ENCODE assay signal across 15 mouse cellular contexts in the genomic region with DNA sequence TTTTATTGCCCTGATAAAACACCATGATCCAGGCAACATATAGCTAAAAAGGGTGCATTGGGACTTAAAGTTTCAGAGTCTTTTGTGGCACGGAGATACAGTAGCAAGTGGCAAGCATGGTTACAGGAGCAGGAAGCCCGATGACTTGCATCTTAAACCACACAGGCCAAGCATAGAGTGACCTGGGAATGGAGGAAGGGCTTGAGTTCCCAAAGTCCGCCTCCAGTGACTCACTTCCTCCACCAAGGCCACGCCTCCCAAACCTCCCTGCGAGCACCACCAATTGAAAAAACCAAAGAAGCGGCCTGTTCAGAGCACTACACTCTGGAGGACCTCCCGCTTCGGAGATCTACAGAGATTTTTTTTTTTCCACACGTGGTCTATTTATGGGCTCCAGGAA. TPM values are rescaled to one million over a fixed set of nuclear protein-coding genes. Genes with fewer than 3 reads are reported as not detected.
DNase-seq lines count a peak whose midpoint lies in the region; ATAC-seq and TF ChIP-seq lines count a peak whose summit lies in the region.
"Had no signal": no experiment of that assay in that cellular context is flagged by ENCODE, and none has a peak within 500 bp of the region (broad histone marks: within the 10 kb centered on the region; RNA-seq: fewer than 3 reads in every experiment).

No protein-coding gene starts in this region.

- no peak for TF ChIP-seq CTCF in E14TG2a.4 (conservative IDR thresholded peaks at IDR 0.05; ENCODE audit: low read length)

- ATAC-seq in liver, embryonic 11.5 days (replicated peaks; ENCODE audit: low FRiP score), result peak; percentile 63; the same call in 1 of the 2 replicates
- ATAC-seq in hindbrain, embryonic 11.5 days (ENCODE audit: low FRiP score), result no peak
- ATAC-seq in midbrain, embryonic 11.5 days (ENCODE audit: low FRiP score), result no peak
- ATAC-seq: intestine, embryonic 16.5 days had no signal

- peaks cover 34% of the 10 kb centered on the region for H3K4me1 ChIP-seq in E14TG2a.4 (replicated peaks; ENCODE audit: low read depth, low read length)
- no peaks in the 10 kb centered on the region; the same call in 1 of the 2 replicates for H3K4me1 ChIP-seq in liver, embryonic 11.5 days (replicated peaks; ENCODE audit: control insufficient read depth, insufficient read depth, low read length)
- no peaks in the 10 kb centered on the region for H3K4me1 ChIP-seq in hindbrain, embryonic 11.5 days (replicated peaks; ENCODE audit: control insufficient read depth, insufficient read depth, low read length)
- no peaks in the 10 kb centered on the region for H3K4me1 ChIP-seq in midbrain, embryonic 11.5 days (ENCODE audit: control insufficient read depth, insufficient read depth, low read length)
- H3K4me1 ChIP-seq: midbrain, embryonic 12.5 days; neural tube, embryonic 12.5 days had no signal

- 0 out of 2 replicates have a peak, but pooled peaks cover 3% of the 10 kb centered on the region for H3K27me3 ChIP-seq in E14TG2a.4 (ENCODE audit: insufficient read depth, low read length)
- H3K27me3 ChIP-seq in liver, embryonic 11.5 days (replicated peaks; ENCODE audit: control insufficient read depth, insufficient read depth, low read length), result no peaks in the 10 kb centered on the region
- no peaks in the 10 kb centered on the region for H3K27me3 ChIP-seq in hindbrain, embryonic 11.5 days (ENCODE audit: control insufficient read depth, insufficient read depth, low read length)
- no peaks in the 10 kb centered on the region for H3K27me3 ChIP-seq in midbrain, embryonic 11.5 days (ENCODE audit: control insufficient read depth, insufficient read depth, low read length)
- H3K27me3 ChIP-seq: midbrain, embryonic 12.5 days; neural tube, embryonic 12.5 days had no signal

- H3K27ac ChIP-seq in liver, embryonic 11.5 days (ENCODE audit: low read depth, low read length), result no peak overlapping the region
- no peak overlapping the region for H3K27ac ChIP-seq in hindbrain, embryonic 11.5 days (ENCODE audit: low read depth, low read length)
- H3K27ac ChIP-seq in midbrain, embryonic 11.5 days (ENCODE audit: low read depth, low read length), result no peak overlapping the region
- H3K27ac ChIP-seq: layer of hippocampus, adult 2 months; midbrain, embryonic 12.5 days; neural tube, embryonic 12.5 days had no signal

- no peaks in the 10 kb centered on the region for H3K36me3 ChIP-seq in E14TG2a.4 (ENCODE audit: insufficient read depth, low read length)
- H3K36me3 ChIP-seq in liver, embryonic 11.5 days (ENCODE audit: control insufficient read depth, insufficient read depth, low read length), result no peaks in the 10 kb centered on the region
- no peaks in the 10 kb centered on the region for H3K36me3 ChIP-seq in hindbrain, embryonic 11.5 days (ENCODE audit: control insufficient read depth, insufficient read depth, low read length)
- no peaks in the 10 kb centered on the region for H3K36me3 ChIP-seq in midbrain, embryonic 11.5 days (ENCODE audit: control insufficient read depth, insufficient read depth, low read length)
- H3K36me3 ChIP-seq: midbrain, embryonic 12.5 days; neural tube, embryonic 12.5 days had no signal

- H3K9me3 ChIP-seq in E14TG2a.4 (ENCODE audit: low read length), result peaks cover 7% of the 10 kb centered on the region
- no peaks in the 10 kb centered on the region for H3K9me3 ChIP-seq in liver, embryonic 11.5 days (ENCODE audit: control insufficient read depth, low read length)
- no peaks in the 10 kb centered on the region for H3K9me3 ChIP-seq in hindbrain, embryonic 11.5 days (ENCODE audit: control insufficient read depth, low read length)
- H3K9me3 ChIP-seq in midbrain, embryonic 11.5 days (ENCODE audit: control insufficient read depth, low read length), result no peaks in the 10 kb centered on the region
- H3K9me3 ChIP-seq: midbrain, embryonic 12.5 days; neural tube, embryonic 12.5 days had no signal

- no peak overlapping the region for H3K4me2 ChIP-seq in liver, embryonic 11.5 days
- H3K4me2 ChIP-seq in hindbrain, embryonic 11.5 days (replicated peaks; ENCODE audit: low read depth, low read length), result no peak overlapping the region
- H3K4me2 ChIP-seq in midbrain, embryonic 11.5 days, result no peak overlapping the region
- H3K4me2 ChIP-seq: midbrain, embryonic 12.5 days; neural tube, embryonic 12.5 days had no signal

- H3K4me3 ChIP-seq in E14TG2a.4 (replicated peaks; ENCODE audit: low read length), result peak overlapping the region; percentile 69
- no peak overlapping the region for H3K4me3 ChIP-seq in liver, embryonic 11.5 days (ENCODE audit: low read depth, low read length)
- H3K4me3 ChIP-seq in hindbrain, embryonic 11.5 days (ENCODE audit: low read depth, low read length), result no peak overlapping the region
- no peak overlapping the region for H3K4me3 ChIP-seq in midbrain, embryonic 11.5 days (ENCODE audit: low read depth, low read length)
- H3K4me3 ChIP-seq: erythroblast, embryonic 14.5 days; layer of hippocampus, adult 2 months; midbrain, embryonic 12.5 days; neural tube, embryonic 12.5 days had no signal

- peak; percentile 53 for DNase-seq in WW6 (ENCODE audit: low read depth, low spot score)
- no peak for DNase-seq in liver, embryonic 11.5 days (ENCODE audit: low spot score)
- DNase-seq in naive thymus-derived CD4-positive, alpha-beta T cell, adult 2 months (ENCODE audit: low read depth), result peak; percentile 69
- no peak for DNase-seq in lung, postnatal 14 days
- no peak for DNase-seq in cerebellum, adult 11 months
- DNase-seq in hindbrain, embryonic 11.5 days (ENCODE audit: low spot score), result no peak
- DNase-seq in midbrain, embryonic 11.5 days (ENCODE audit: low spot score, missing footprints), result no peak
- DNase-seq: adrenal gland, postnatal 14 days; heart, adult 18-20 months had no signal

- H3K9ac ChIP-seq in liver, embryonic 11.5 days (ENCODE audit: low read depth, low read length), result no peak overlapping the region
- no peak overlapping the region for H3K9ac ChIP-seq in hindbrain, embryonic 11.5 days (ENCODE audit: low read depth, low read length)
- H3K9ac ChIP-seq in midbrain, embryonic 11.5 days (ENCODE audit: low read length), result no peak overlapping the region
- H3K9ac ChIP-seq: midbrain, embryonic 12.5 days; neural tube, embryonic 12.5 days had no signal

- WGBS in liver, embryonic 11.5 days, result 70% methylated on average over 9 of the region's 9 CpGs
- 79% methylated on average over 9 of the region's 9 CpGs for WGBS in hindbrain, embryonic 11.5 days
- 88% methylated on average over 9 of the region's 9 CpGs for WGBS in midbrain, embryonic 11.5 days

RNA-seq across cellular contexts. Expression of gene Irak4, which starts 22.4 kb away (rescaled TPM):
- 6.1 and 6.3 TPM in 2 replicates for polyA plus RNA-seq in liver, embryonic 11.5 days (2014; fragmentation: Nextera tagmentation; extraction: Ambion mirVana)
- 2.5 and 3.0 TPM in 2 replicates for polyA plus RNA-seq in hindbrain, embryonic 11.5 days (2014; fragmentation: Nextera tagmentation; extraction: Ambion mirVana)
- 2.0 and 2.4 TPM in 2 replicates for polyA plus RNA-seq in midbrain, embryonic 11.5 days (2014; fragmentation: Nextera tagmentation; extraction: Ambion mirVana)

RNA-seq across cellular contexts. Expression of gene Pus7l, which starts 22.5 kb away (rescaled TPM):
- 12.0 and 13.5 TPM in 2 replicates for polyA plus RNA-seq in liver, embryonic 11.5 days (2014; fragmentation: Nextera tagmentation; extraction: Ambion mirVana)
- 9.0 and 10.7 TPM in 2 replicates for polyA plus RNA-seq in hindbrain, embryonic 11.5 days (2014; fragmentation: Nextera tagmentation; extraction: Ambion mirVana)
- 7.9 and 8.8 TPM in 2 replicates for polyA plus RNA-seq in midbrain, embryonic 11.5 days (2014; fragmentation: Nextera tagmentation; extraction: Ambion mirVana)

RNA-seq across cellular contexts. Expression of gene Twf1, which starts 23.8 kb away (rescaled TPM):
- polyA plus RNA-seq in liver, embryonic 11.5 days (2014; fragmentation: Nextera tagmentation; extraction: Ambion mirVana), result 48.6 and 51.9 TPM in 2 replicates
- 113 and 115 TPM in 2 replicates for polyA plus RNA-seq in hindbrain, embryonic 11.5 days (2014; fragmentation: Nextera tagmentation; extraction: Ambion mirVana)
- 112 and 120 TPM in 2 replicates for polyA plus RNA-seq in midbrain, embryonic 11.5 days (2014; fragmentation: Nextera tagmentation; extraction: Ambion mirVana)

Comparison
In these comparisons a context has a peak if more than half of its experiments do, and no peak if none do; other contexts are left out.
1. DNase-seq: peak in WW6 (single experiment) and naive thymus-derived CD4-positive, alpha-beta T cell, adult 2 months (single experiment); none in liver, embryonic 11.5 days (single experiment), lung, postnatal 14 days (single experiment), cerebellum, adult 11 months (single experiment), hindbrain, embryonic 11.5 days (single experiment) and midbrain, embryonic 11.5 days (single experiment).